Mouse (Mus musculus) kidney, adult 2 months (tissue): ENCODE data around the gene Mst1.

ENCODE experiments used
- CTCF ChIP-seq: fragments of 200-500 bp; conservative IDR thresholded peaks from 2 replicates; pipeline ENCODE4 v1.5.1; 2011; ENCODE audit warnings: low read depth, mild to moderate bottlenecking, control low read depth, low read length, moderate library complexity, mixed read lengths; ENCODE audit not compliant: insufficient read depth, insufficient read length
- POLR2A ChIP-seq: fragments of 200-500 bp; IDR thresholded peaks from one replicate; pipeline ENCODE4 v1.6.1; 2011; ENCODE audit warnings: low read depth, low read length, control low read depth

DNA sequence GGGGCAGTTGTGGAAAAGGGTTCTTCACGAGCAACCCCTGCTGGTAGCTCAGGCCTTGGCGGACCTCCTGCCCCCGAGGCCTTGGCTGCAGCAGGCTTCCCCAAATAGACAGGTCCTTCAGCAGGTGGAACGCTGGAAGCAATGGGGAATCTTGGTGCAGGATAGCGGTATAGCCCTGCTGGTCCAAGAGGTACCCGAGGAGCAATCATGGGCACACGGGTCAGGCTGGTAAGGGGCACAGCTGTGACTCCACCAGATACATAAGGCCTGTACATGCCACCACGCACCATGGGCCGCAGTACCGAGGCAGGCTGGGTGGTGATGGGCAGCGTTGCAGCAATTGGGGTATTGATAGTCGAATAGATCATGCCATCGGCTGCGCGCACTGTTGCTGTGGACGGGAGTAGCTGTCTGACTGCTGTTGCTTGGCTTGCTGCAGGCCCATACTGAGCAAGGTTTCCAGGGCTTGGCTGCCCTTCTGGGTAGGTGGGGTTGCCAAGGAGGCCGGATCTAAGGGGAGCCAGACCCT is 31.4 kb downstream of the Mst1 start:
- TF ChIP-seq CTCF (no peak), POLR2A (no peak)
